Mouse (Mus musculus) hindbrain, embryonic 12.5 days (tissue): ENCODE measurements at regions not wholly inside any gene's neighbourhood (a gene's known extent, or its start where the extent isn't known, plus 50 kb on each side); places are given as distances from the start of the nearest gene placed in this dataset.

Source experiments
- ATAC-seq: fragments of 200-750 bp; cut with Nextera tagmentation; 2 replicates; pipeline ENCODE4 v1.8.0; 2017; ENCODE audit warnings: moderate TSS enrichment; ENCODE audit not compliant: low FRiP score
- H3K27ac ChIP-seq: fragments of 300-500 bp; sonication (generic); 2 replicates; pipeline ENCODE4 v1.5.1; 2016; ENCODE audit warnings: mild to moderate bottlenecking
- H3K27me3 ChIP-seq: fragments of 300-500 bp; sonication (generic); 2 replicates; pipeline ENCODE4 v1.6.1; 2016; ENCODE audit warnings: mild to moderate bottlenecking
- H3K36me3 ChIP-seq: fragments of 300-500 bp; sonication (generic); 2 replicates; pipeline ENCODE4 v1.6.1; 2016; ENCODE audit warnings: mild to moderate bottlenecking
- H3K4me1 ChIP-seq: fragments of 300-500 bp; sonication (generic); 2 replicates; pipeline ENCODE4 v1.6.1; 2016
- H3K4me2 ChIP-seq: fragments of 300-500 bp; sonication (generic); replicated peaks from 2 replicates; pipeline ENCODE4 v1.6.1; 2016; ENCODE audit warnings: mild to moderate bottlenecking
- H3K4me3 ChIP-seq: fragments of 300-500 bp; sonication (generic); 2 replicates; pipeline ENCODE4 v1.5.1; 2016; ENCODE audit warnings: mild to moderate bottlenecking
- H3K9ac ChIP-seq: fragments of 300-500 bp; sonication (generic); 2 replicates; pipeline ENCODE4 v1.6.1; 2016; ENCODE audit warnings: mild to moderate bottlenecking, moderate library complexity
- H3K9me3 ChIP-seq: fragments of 300-500 bp; sonication (generic); replicated peaks from 2 replicates; pipeline ENCODE4 v1.6.1; 2016; ENCODE audit warnings: mild to moderate bottlenecking
- WGBS: fragments of 180-500 bp; shearing (Covaris S2); methylation state at CpG from one replicate; pipeline ENCODE4 v1.1.7; 2016; 5-methylcytosine and 5-hydroxymethylcytosine counted together

DNA sequence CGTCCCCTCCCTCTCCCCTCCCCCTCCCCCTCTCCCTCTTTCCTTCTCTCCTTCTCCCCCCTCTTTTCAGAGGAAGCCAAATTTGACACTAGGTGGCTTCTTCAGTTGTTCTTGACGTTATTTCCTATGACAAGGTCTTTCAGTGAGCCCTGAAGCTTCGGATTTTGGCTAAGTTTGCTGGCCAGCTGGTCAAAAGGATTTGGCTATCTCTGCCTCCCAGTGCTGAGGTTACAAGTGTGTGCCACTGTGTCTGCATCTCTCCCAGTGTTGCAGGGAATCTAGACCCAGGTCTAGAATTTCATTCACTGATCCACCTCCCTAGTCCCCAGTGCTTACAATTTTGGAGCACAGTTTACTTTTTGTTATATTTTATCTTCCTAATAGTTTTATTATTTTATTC, 329.7 kb upstream of the Gm21798 start:
- H3K27ac ChIP-seq: no peak overlapping the region
- no peak overlapping the region for H3K4me3 ChIP-seq
- WGBS: 27% methylated on average over 2 of the region's 3 CpGs
- H3K9ac ChIP-seq: no peak overlapping the region
- no peak overlapping the region for H3K4me2 ChIP-seq
- H3K36me3 ChIP-seq: no peaks in the 10 kb centered on the region
- no peaks in the 10 kb centered on the region for H3K4me1 ChIP-seq
- ATAC-seq: no peak
- no peaks in the 10 kb centered on the region for H3K9me3 ChIP-seq
- H3K27me3 ChIP-seq: no peaks in the 10 kb centered on the region

GRCm38 (mm10) chr15:64500783-64501182, 316.7 kb upstream of the Gm21798 start:
- Histone ChIP-seq H3K27me3 (no peaks in the 10 kb centered on the region), H3K27ac (no peak overlapping the region), H3K4me3 (no peak overlapping the region), H3K4me1 (no peaks in the 10 kb centered on the region), H3K9ac (no peak overlapping the region), H3K9me3 (no peaks in the 10 kb centered on the region), H3K4me2 (no peak overlapping the region), H3K36me3 (no peaks in the 10 kb centered on the region)
- no peak for ATAC-seq

DNA sequence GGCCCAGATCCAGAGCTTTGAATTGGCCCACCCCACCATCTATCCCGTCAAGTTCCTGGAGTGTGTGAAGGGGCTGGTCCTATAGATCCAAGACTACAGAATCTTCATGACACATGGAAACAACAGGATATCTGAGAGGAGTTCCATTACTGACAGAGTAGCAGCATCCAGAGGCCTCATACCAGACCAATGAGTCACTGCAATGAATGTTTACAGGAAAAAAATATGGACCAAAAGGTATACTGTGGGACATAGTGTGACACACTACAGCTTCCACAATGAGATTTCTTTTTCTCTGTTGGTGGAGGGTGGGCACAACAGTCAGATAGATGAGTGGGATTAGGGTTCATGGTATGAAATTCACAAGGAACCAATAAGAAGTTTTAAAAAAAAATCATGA, 316.0 kb upstream of the Gm21798 start:
- no peaks in the 10 kb centered on the region for H3K4me1 ChIP-seq
- no peak overlapping the region for H3K4me2 ChIP-seq
- no peak overlapping the region for H3K4me3 ChIP-seq
- no peak overlapping the region for H3K9ac ChIP-seq
- ATAC-seq: no peak
- no peaks in the 10 kb centered on the region for H3K36me3 ChIP-seq
- no peaks in the 10 kb centered on the region for H3K27me3 ChIP-seq
- no peaks in the 10 kb centered on the region for H3K9me3 ChIP-seq
- WGBS: 92% methylated on average over 1 of the region's 1 CpGs
- H3K27ac ChIP-seq: no peak overlapping the region

GRCm38 (mm10) chr15:64504751-64505150, 312.7 kb upstream of the Gm21798 start:
- no peaks in the 10 kb centered on the region for H3K27me3 ChIP-seq
- H3K4me1 ChIP-seq: no peaks in the 10 kb centered on the region
- no peak overlapping the region for H3K27ac ChIP-seq
- no peaks in the 10 kb centered on the region for H3K9me3 ChIP-seq
- no peak overlapping the region for H3K4me3 ChIP-seq
- WGBS: 90% methylated on average over 4 of the region's 4 CpGs
- H3K9ac ChIP-seq: no peak overlapping the region
- H3K4me2 ChIP-seq: no peak overlapping the region
- no peaks in the 10 kb centered on the region for H3K36me3 ChIP-seq
- no peak for ATAC-seq

DNA sequence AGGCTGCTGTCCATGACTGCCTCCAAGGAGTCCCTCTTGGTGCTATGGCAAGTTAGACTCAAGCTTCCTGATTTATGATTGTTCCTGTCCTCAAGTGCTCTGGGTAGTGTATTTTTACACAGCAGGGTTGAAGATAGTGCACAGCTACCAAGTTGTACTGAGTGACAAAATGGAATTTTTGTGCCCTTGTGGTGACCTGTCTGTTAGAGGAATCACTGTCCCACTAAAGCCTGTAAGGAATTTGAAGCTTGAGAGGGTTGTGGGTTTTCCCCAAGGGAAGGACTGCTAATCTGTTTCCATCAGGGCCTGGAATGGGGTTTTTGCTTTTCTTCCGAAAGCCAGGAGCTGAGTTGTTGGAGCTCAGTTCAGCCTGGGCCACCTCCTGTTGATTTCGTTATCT, 306.8 kb upstream of the Gm21798 start:
- no peaks in the 10 kb centered on the region for H3K4me1 ChIP-seq
- H3K27me3 ChIP-seq: no peaks in the 10 kb centered on the region

GRCm38 (mm10) chr15:64511176-64511575, 306.3 kb upstream of the Gm21798 start:
- Histone ChIP-seq H3K4me1 (no peaks in the 10 kb centered on the region), H3K9ac (no peak overlapping the region), H3K27ac (no peak overlapping the region), H3K4me3 (no peak overlapping the region), H3K4me2 (no peak overlapping the region), H3K27me3 (no peaks in the 10 kb centered on the region), H3K36me3 (no peaks in the 10 kb centered on the region), H3K9me3 (no peaks in the 10 kb centered on the region)
- ATAC-seq: no peak
- WGBS: 38% methylated on average over 2 of the region's 2 CpGs

More for the DNA sequence above, 306.8 kb upstream of the Gm21798 start:
- H3K4me2 ChIP-seq: no peak overlapping the region
- WGBS: 83% methylated on average over 2 of the region's 2 CpGs
- H3K4me3 ChIP-seq: no peak overlapping the region
- H3K9me3 ChIP-seq: no peaks in the 10 kb centered on the region
- H3K27ac ChIP-seq: no peak overlapping the region
- no peak overlapping the region for H3K9ac ChIP-seq
- no peaks in the 10 kb centered on the region for H3K36me3 ChIP-seq
- ATAC-seq: no peak

DNA sequence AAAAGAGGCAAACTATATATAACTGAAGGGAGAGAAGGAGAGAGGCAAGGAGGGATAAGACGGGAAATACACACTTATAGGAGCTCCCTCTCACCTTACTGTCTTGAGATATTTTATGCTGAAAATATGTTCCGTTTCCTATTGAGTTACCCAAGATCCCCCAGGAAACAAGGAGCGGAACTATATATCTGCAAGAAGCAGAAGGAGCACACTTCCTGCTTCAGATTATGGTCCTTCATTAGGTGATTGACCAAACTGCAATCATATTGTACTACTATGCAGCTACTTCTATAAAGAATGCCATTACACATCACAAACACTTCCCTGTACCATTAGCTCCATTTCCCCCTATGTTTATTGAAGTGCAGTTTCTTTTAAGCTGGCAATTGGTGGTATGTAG, 304.9 kb upstream of the Gm21798 start:
- H3K36me3 ChIP-seq: no peaks in the 10 kb centered on the region
- no peak for ATAC-seq
- WGBS: 93% methylated on average over 3 of the region's 3 CpGs

GRCm38 (mm10) chr15:64513501-64514097, 303.9 kb upstream of the Gm21798 start:
- Histone ChIP-seq H3K36me3 (no peaks in the 10 kb centered on the region), H3K4me2 (no peak overlapping the region), H3K4me3 (no peak overlapping the region), H3K27ac (no peak overlapping the region), H3K4me1 (no peaks in the 10 kb centered on the region), H3K27me3 (no peaks in the 10 kb centered on the region), H3K9me3 (no peaks in the 10 kb centered on the region), H3K9ac (no peak overlapping the region)
- ATAC-seq: no peak

More for the DNA sequence above, 304.9 kb upstream of the Gm21798 start:
- H3K4me2 ChIP-seq: no peak overlapping the region
- H3K9ac ChIP-seq: no peak overlapping the region
- no peaks in the 10 kb centered on the region for H3K27me3 ChIP-seq
- H3K27ac ChIP-seq: no peak overlapping the region
- H3K4me3 ChIP-seq: no peak overlapping the region
- H3K9me3 ChIP-seq: no peaks in the 10 kb centered on the region
- H3K4me1 ChIP-seq: no peaks in the 10 kb centered on the region

DNA sequence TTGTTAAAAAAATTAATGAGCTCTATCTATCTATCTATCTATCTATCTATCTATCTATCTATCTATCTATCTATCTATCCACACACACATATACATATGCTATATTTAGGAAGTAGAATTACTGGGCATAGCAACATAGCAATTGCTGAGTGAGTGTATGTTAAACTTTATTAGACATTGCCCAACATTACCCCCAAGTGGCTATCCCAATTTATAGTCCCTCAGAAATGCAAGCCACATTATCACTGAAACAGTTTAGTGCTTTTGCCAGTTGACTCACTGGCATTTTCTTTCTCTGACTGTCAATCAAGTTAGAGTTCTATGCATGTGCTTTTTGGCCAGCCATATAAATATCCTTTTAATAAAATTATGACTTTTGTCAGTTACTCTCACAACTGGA, 302.3 kb upstream of the Gm21798 start:
- Histone ChIP-seq H3K36me3 (no peaks in the 10 kb centered on the region), H3K4me3 (no peak overlapping the region), H3K9me3 (no peaks in the 10 kb centered on the region), H3K27ac (no peak overlapping the region), H3K9ac (no peak overlapping the region), H3K27me3 (no peaks in the 10 kb centered on the region), H3K4me1 (no peaks in the 10 kb centered on the region), H3K4me2 (no peak overlapping the region)
- ATAC-seq: no peak

DNA sequence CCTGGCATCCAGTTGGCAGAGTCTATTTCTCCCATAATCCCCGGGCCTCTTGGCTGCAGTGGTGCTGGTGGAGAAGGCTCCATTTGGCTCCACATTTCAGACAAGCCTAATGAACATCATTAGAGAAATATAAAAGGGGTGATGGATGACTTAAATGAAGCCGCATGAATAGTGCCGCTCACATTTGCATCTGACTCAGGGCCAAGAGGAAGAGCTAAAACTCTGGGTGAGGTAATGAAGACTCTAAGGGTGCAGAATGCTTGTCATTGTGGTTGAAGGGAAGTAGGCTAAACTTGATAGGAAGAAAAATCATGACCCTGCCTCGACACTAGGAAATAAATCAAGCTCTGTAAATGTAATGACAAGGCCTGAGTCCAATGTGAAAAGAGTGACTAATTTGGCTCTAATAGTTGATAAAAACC, 298.3 kb upstream of the Gm21798 start:
- ATAC-seq: peak; percentile 63; the same call in 1 of the 2 replicates
- Histone ChIP-seq H3K36me3 (no peaks in the 10 kb centered on the region), H3K4me3 (no peak overlapping the region), H3K4me2 (no peak overlapping the region), H3K9me3 (no peaks in the 10 kb centered on the region), H3K27ac (no peak overlapping the region), H3K9ac (no peak overlapping the region), H3K27me3 (no peaks in the 10 kb centered on the region), H3K4me1 (no peaks in the 10 kb centered on the region)
- 53% methylated on average over 4 of the region's 4 CpGs for WGBS

GRCm38 (mm10) chr15:64520568-64520967, 296.9 kb upstream of the Gm21798 start:
- 88% methylated on average over 5 of the region's 5 CpGs for WGBS
- no peak for ATAC-seq

GRCm38 (mm10) chr15:64532260-64533120, 285.0 kb upstream of the Gm21798 start:
- 80% methylated on average over 6 of the region's 6 CpGs for WGBS
- no peak for ATAC-seq
- no peak overlapping the region for H3K4me2 ChIP-seq

More at GRCm38 (mm10) chr15:64520568-64520967, 296.9 kb upstream of the Gm21798 start:
- Histone ChIP-seq H3K4me1 (no peaks in the 10 kb centered on the region), H3K9me3 (no peaks in the 10 kb centered on the region), H3K27ac (no peak overlapping the region), H3K9ac (no peak overlapping the region), H3K4me3 (no peak overlapping the region), H3K4me2 (no peak overlapping the region), H3K27me3 (no peaks in the 10 kb centered on the region), H3K36me3 (no peaks in the 10 kb centered on the region)

More at GRCm38 (mm10) chr15:64532260-64533120, 285.0 kb upstream of the Gm21798 start:
- no peaks in the 10 kb centered on the region for H3K4me1 ChIP-seq
- no peak overlapping the region for H3K9ac ChIP-seq
- H3K36me3 ChIP-seq: no peaks in the 10 kb centered on the region
- no peaks in the 10 kb centered on the region for H3K9me3 ChIP-seq
- no peaks in the 10 kb centered on the region for H3K27me3 ChIP-seq
- no peak overlapping the region for H3K4me3 ChIP-seq
- H3K27ac ChIP-seq: no peak overlapping the region
